Mouse (Mus musculus) kidney, postnatal 36 days (tissue): ENCODE measurements around the gene Trim54.

Source experiments
- DNase-seq, 2 experiments: peaks; one replicate each; pipeline ENCODE4 v3.0.0; 2021 to 2022; ENCODE audit warnings: mixed read lengths in 2 of 2

Gene Trim54

GRCm38 (mm10) chr5:31108000-31108490 lies 8.5 kb upstream of the Trim54 start, which contains the start of gene Slc30a3:
Slc30a3 (minus strand) TSS chr5:31108237.
- DNase-seq: no peak

- DNase-seq: peak; percentile 5 to 24
These were observed 5.7 kb upstream of the Trim54 start for GRCm38 (mm10) chr5:31110781-31111180.

- no peak for DNase-seq
These were observed 400 bp downstream of the Trim54 start for GRCm38 (mm10) chr5:31116912-31117311.

- no peak for DNase-seq
These were observed 4.6 kb downstream of the Trim54 start for GRCm38 (mm10) chr5:31121111-31121510.

- no peak for DNase-seq
These were observed 7.0 kb downstream of the Trim54 start for GRCm38 (mm10) chr5:31123481-31123880.

GRCm38 (mm10) chr5:31126050-31126449 lies 9.5 kb downstream of the Trim54 start:
- DNase-seq: no peak

- no peak for DNase-seq
These were observed 20.4 kb downstream of the Trim54 start for GRCm38 (mm10) chr5:31136730-31137424.

GRCm38 (mm10) chr5:31137658-31138057 lies 21.1 kb downstream of the Trim54 start:
- no peak for DNase-seq

- DNase-seq: no peak
These were observed 21.9 kb downstream of the Trim54 start, which contains the start of gene Ucn for GRCm38 (mm10) chr5:31138241-31138967. Ucn (minus strand) TSS chr5:31138829.

- DNase-seq: peak in 1 of 2 experiments; percentile 54
These were observed 22.5 kb downstream of the Trim54 start for GRCm38 (mm10) chr5:31138968-31139425.

GRCm38 (mm10) chr5:31149781-31150180 lies 33.3 kb downstream of the Trim54 start:
- DNase-seq: no peak

- no peak for DNase-seq
These were observed 35.2 kb downstream of the Trim54 start for GRCm38 (mm10) chr5:31151746-31152145.

GRCm38 (mm10) chr5:31153516-31154151 lies 37.1 kb downstream of the Trim54 start:
- DNase-seq: peak; percentile 9 to 29

- peak; percentile 91 to 93 for DNase-seq
These were observed 37.6 kb downstream of the Trim54 start, which contains the start of gene Mpv17 for GRCm38 (mm10) chr5:31154152-31154553. Mpv17 (minus strand) TSS chr5:31154251.

- no peak for DNase-seq
These were observed 46.0 kb downstream of the Trim54 start for GRCm38 (mm10) chr5:31162462-31162861.

GRCm38 (mm10) chr5:31164878-31165277 lies 48.4 kb downstream of the Trim54 start:
- no peak for DNase-seq

- DNase-seq: no peak
These were observed 52.1 kb downstream of the Trim54 start for GRCm38 (mm10) chr5:31168630-31169029.

GRCm38 (mm10) chr5:31179301-31179765 lies 62.8 kb downstream of the Trim54 start:
- peak; percentile 40 to 60 for DNase-seq

GRCm38 (mm10) chr5:31179766-31180630 lies 63.5 kb downstream of the Trim54 start, which contains the start of the genes Gm29609 and Gtf3c2:
Gm29609 (minus strand) TSS chr5:31179911.
Gtf3c2 (minus strand) TSS chr5:31180144.
- peak; percentile 95 to 97 for DNase-seq

- DNase-seq: no peak
These were observed 64.8 kb downstream of the Trim54 start for GRCm38 (mm10) chr5:31181183-31181770.

GRCm38 (mm10) chr5:31183678-31184077 lies 67.2 kb downstream of the Trim54 start:
- no peak for DNase-seq
